Mouse (Mus musculus): Measurements from ENCODE around the gene Rimbp2.

DNA sequence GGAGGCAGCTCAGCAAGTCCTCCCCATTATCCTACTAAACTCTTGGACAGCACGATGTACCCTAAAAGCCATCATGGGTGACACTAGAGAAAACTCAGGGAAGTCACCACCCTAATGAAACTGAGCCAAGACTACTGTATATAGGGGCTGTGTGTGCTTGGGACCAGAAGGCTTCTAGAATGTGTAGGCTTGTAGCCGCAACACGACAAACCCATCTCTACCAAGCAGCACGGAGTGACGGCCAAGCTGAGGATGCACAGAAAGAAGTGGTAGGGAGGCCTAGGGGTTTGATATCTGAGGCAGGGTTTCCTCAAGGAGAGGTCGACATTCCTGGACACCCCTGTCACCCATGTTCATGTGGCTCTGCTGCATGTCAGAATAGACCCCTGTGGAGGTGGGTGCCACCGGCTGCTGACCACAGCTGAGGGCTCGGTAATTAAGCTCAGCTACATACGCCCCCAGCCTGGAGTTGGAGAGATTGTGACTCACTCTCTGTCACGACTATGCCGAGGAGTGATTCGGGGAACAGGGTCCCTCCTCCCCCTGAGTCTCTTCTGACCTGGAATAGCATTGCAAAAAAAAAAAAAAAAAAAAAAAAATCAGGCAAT lies 106.7 kb downstream of the Rimbp2 start:
- no peak for TF ChIP-seq GATA1 (IDR thresholded peaks at IDR 0.05; ENCODE audit: borderline replicate concordance, low read length)
- TF ChIP-seq FLI1 (IDR thresholded peaks at IDR 0.05; ENCODE audit: low read length) = no peak
